Mouse (Mus musculus) embryonic facial prominence, embryonic 11.5 days (tissue): ENCODE data around the gene Sft2d1. TPM values are rescaled to one million over a fixed set of nuclear protein-coding genes. Genes with fewer than 3 reads are reported as not detected.
"Not testable (repeated sequence)": the region's sequence is repeated elsewhere in the genome, so short reads cannot be mapped to it uniquely, and the experiment has no call there.

Source experiments
- ATAC-seq: fragments of 200-750 bp; cut with Nextera tagmentation; replicated peaks from 2 replicates; pipeline ENCODE4 v1.8.0; 2017; ENCODE audit warnings: low read depth; ENCODE audit not compliant: insufficient number of reproducible peaks, low FRiP score, low TSS enrichment
- DNase-seq: peaks from one replicate; pipeline ENCODE4 v3.0.0-alpha.2; 2015; ENCODE audit warnings: low spot score
- H3K27ac ChIP-seq: fragments of 300-500 bp; sonication (generic); replicated peaks from 2 replicates; pipeline ENCODE4 v1.5.1; 2014; ENCODE audit warnings: mild to moderate bottlenecking, low read depth, low read length, control low read depth
- H3K27me3 ChIP-seq: fragments of 300-500 bp; sonication (generic); 2 replicates; pipeline ENCODE4 v1.6.1; 2014; ENCODE audit warnings: mild to moderate bottlenecking, low read length, moderate library complexity, mixed read lengths; ENCODE audit not compliant: control insufficient read depth, insufficient read depth
- H3K36me3 ChIP-seq: fragments of 300-500 bp; sonication (generic); replicated peaks from 2 replicates; pipeline ENCODE4 v1.6.1; 2014; ENCODE audit warnings: low read depth, mild to moderate bottlenecking, low read length, moderate library complexity, mixed read lengths; ENCODE audit not compliant: control insufficient read depth, insufficient read depth
- H3K4me1 ChIP-seq: fragments of 300-500 bp; sonication (generic); 2 replicates; pipeline ENCODE4 v1.6.1; 2014; ENCODE audit warnings: low read length, mixed read lengths; ENCODE audit not compliant: control insufficient read depth, insufficient read depth
- H3K4me2 ChIP-seq: fragments of 300-500 bp; sonication (generic); 2 replicates; pipeline ENCODE4 v1.6.1; 2014; ENCODE audit warnings: low read depth, mild to moderate bottlenecking, control low read depth, low read length, moderate library complexity
- H3K4me3 ChIP-seq: fragments of 300-500 bp; sonication (generic); 2 replicates; pipeline ENCODE4 v1.5.1; 2014; ENCODE audit warnings: low read depth, low read length, control low read depth
- H3K9ac ChIP-seq: fragments of 300-500 bp; sonication (generic); replicated peaks from 2 replicates; pipeline ENCODE4 v1.6.1; 2014; ENCODE audit warnings: mild to moderate bottlenecking, control low read depth, low read length
- H3K9me3 ChIP-seq: fragments of 300-500 bp; sonication (generic); replicated peaks from 2 replicates; pipeline ENCODE4 v1.6.1; 2016; ENCODE audit warnings: mild to moderate bottlenecking, low read length, inconsistent platforms, mixed read lengths; ENCODE audit not compliant: control insufficient read depth
- WGBS: fragments of 180-500 bp; shearing (Covaris S2); extraction: QIAGEN DNeasy Blood & Tissue Kit; methylation state at CpG from one replicate; pipeline ENCODE4 v1.1.7; 2014; 5-methylcytosine and 5-hydroxymethylcytosine counted together
- polyA plus RNA-seq: library from polyadenylated mRNA; unstranded; fragments of >200 nt; fragmentation: Nextera tagmentation; extraction: Ambion mirVana; gene quantifications from 2 replicates; pipeline ENCODE4 v1.2.1, GENCODE M21; 2014

The Sft2d1 gene
- 47.5 and 48.3 TPM in 2 replicates for polyA plus RNA-seq

- Histone ChIP-seq H3K4me1 (0 out of 2 replicates have a peak, but pooled peaks cover 7% of the 10 kb centered on the region), H3K9me3 (no peaks in the 10 kb centered on the region), H3K9ac (peak within 1 kb of the TSS; percentile 76), H3K4me3 (peak within 1 kb of the TSS; percentile 85), H3K4me2 (peak within 1 kb of the TSS; percentile 53), H3K27ac (no peak within 1 kb of the TSS), H3K36me3 (no peaks in the 10 kb centered on the region; the same call in 1 of the 2 replicates), H3K27me3 (no peaks in the 10 kb centered on the region)
- WGBS = under 1% methylated on average over 52 of the region's 54 CpGs
- DNase-seq = peak; percentile 96
- peak; percentile 91 for ATAC-seq
Measured at GRCm38 (mm10) chr17:8310838-8311614, at the start of gene Sft2d1. Sft2d1 (plus strand) TSS chr17:8311102.

- not testable (repeated sequence) for H3K9me3 ChIP-seq, H3K4me2 ChIP-seq, ATAC-seq, H3K9ac ChIP-seq, H3K27ac ChIP-seq, H3K36me3 ChIP-seq, H3K4me1 ChIP-seq, H3K4me3 ChIP-seq, H3K27me3 ChIP-seq
- 14% methylated on average over 7 of the region's 7 CpGs for WGBS
- peak; percentile 76 for DNase-seq
Measured at GRCm38 (mm10) chr17:8264638-8265037, 46.3 kb upstream of the Sft2d1 start.

GRCm38 (mm10) chr17:8272054-8272749 is 38.7 kb upstream of the Sft2d1 start:
- Histone ChIP-seq H3K9me3 (no peaks in the 10 kb centered on the region), H3K9ac (no peak overlapping the region), H3K27me3 (no peaks in the 10 kb centered on the region), H3K27ac (no peak overlapping the region), H3K4me1 (no peaks in the 10 kb centered on the region), H3K36me3 (no peaks in the 10 kb centered on the region), H3K4me2 (no peak overlapping the region), H3K4me3 (no peak overlapping the region)
- DNase-seq (no peak), ATAC-seq (no peak)
- 58% methylated on average over 6 of the region's 6 CpGs for WGBS

- H3K4me2 ChIP-seq = no peak overlapping the region
- H3K4me3 ChIP-seq = no peak overlapping the region
- no peaks in the 10 kb centered on the region for H3K36me3 ChIP-seq
- no peak for DNase-seq
- ATAC-seq = no peak
- no peak overlapping the region for H3K9ac ChIP-seq
- H3K4me1 ChIP-seq = no peaks in the 10 kb centered on the region
- no peaks in the 10 kb centered on the region for H3K9me3 ChIP-seq
- WGBS = 77% methylated on average over 6 of the region's 6 CpGs
- H3K27ac ChIP-seq = no peak overlapping the region
- H3K27me3 ChIP-seq = no peaks in the 10 kb centered on the region
Measured at GRCm38 (mm10) chr17:8272951-8273350, 38.0 kb upstream of the Sft2d1 start.

DNA sequence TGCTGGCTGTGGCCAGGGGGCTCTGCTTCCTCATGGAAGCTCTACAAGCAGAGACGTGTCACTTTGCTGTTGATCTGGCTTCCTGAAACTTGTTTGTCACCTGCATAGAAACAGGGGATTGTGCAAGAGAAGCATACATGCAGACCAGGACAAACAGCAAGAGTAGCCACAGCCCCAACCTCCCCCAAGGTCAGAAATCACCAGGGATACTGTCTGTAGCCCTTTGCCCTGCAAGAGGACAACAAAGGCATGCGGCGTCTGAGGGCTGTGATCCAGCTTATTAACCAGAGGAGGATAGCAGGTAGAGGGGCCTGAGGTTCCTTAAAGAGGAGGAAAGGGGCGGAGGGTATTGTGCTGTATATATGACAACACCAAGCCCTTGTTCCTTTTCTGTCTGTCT is 34.8 kb upstream of the Sft2d1 start:
- H3K4me2 ChIP-seq = no peak overlapping the region
- no peaks in the 10 kb centered on the region for H3K36me3 ChIP-seq
- no peak for ATAC-seq
- no peak overlapping the region for H3K4me3 ChIP-seq
- H3K9me3 ChIP-seq = no peaks in the 10 kb centered on the region
- 72% methylated on average over 4 of the region's 4 CpGs for WGBS
- H3K27me3 ChIP-seq = no peaks in the 10 kb centered on the region
- no peak overlapping the region for H3K9ac ChIP-seq
- no peak overlapping the region for H3K27ac ChIP-seq
- no peak for DNase-seq
- no peaks in the 10 kb centered on the region for H3K4me1 ChIP-seq

GRCm38 (mm10) chr17:8276680-8277079 is 34.2 kb upstream of the Sft2d1 start:
- no peaks in the 10 kb centered on the region for H3K36me3 ChIP-seq
- H3K27me3 ChIP-seq = no peaks in the 10 kb centered on the region
- 77% methylated on average over 7 of the region's 7 CpGs for WGBS
- H3K4me2 ChIP-seq = no peak overlapping the region
- H3K4me3 ChIP-seq = no peak overlapping the region
- DNase-seq (no peak), ATAC-seq (no peak)
- no peak overlapping the region for H3K27ac ChIP-seq
- H3K9ac ChIP-seq = no peak overlapping the region
- H3K9me3 ChIP-seq = no peaks in the 10 kb centered on the region
- H3K4me1 ChIP-seq = no peaks in the 10 kb centered on the region

DNA sequence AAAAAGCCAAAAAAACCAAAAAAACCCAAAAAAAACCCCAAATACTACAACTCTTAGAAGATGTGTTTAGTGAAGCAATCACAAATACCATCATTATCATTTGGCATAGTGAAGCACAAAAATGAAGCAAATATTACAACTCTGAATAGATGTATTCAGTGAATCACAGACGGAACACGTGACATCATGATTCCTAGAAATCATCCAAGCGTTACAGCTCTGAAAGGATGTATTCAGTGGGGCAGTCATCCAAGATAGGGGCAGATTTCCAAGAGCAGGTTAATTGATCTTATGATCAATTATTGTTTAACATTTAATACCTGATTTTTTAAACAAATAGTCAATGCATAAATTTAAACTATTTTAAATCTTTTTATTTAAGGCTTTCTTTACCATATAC is 33.6 kb upstream of the Sft2d1 start:
- no peak overlapping the region for H3K27ac ChIP-seq
- H3K4me1 ChIP-seq = no peaks in the 10 kb centered on the region
- ATAC-seq (no peak), DNase-seq (no peak)
- no peaks in the 10 kb centered on the region for H3K36me3 ChIP-seq
- H3K9me3 ChIP-seq = no peaks in the 10 kb centered on the region
- no peaks in the 10 kb centered on the region for H3K27me3 ChIP-seq
- no peak overlapping the region for H3K4me3 ChIP-seq
- no peak overlapping the region for H3K9ac ChIP-seq
- 84% methylated on average over 3 of the region's 3 CpGs for WGBS
- no peak overlapping the region for H3K4me2 ChIP-seq

DNA sequence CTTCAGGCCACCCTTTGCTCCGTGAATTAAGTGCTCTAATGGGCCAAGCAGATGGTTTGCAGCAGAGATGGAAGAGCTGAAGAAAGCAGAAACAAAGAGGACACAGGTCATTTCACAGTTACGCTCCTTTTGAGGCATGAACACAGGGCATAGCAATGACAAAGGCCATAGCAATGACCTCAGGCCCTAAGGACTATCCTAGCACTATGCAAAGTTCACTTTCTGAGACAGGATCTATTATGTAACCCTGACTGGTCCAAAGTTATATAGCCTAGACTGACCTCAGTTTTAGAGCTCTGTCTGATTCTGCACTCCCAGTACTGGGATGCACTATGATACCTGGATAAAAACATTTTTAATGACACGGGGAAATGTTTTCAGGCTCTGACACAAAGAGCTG is 32.5 kb upstream of the Sft2d1 start:
- Histone ChIP-seq H3K27ac (no peak overlapping the region), H3K27me3 (no peaks in the 10 kb centered on the region), H3K4me2 (no peak overlapping the region), H3K9me3 (no peaks in the 10 kb centered on the region), H3K36me3 (no peaks in the 10 kb centered on the region), H3K9ac (no peak overlapping the region), H3K4me3 (no peak overlapping the region), H3K4me1 (no peaks in the 10 kb centered on the region)
- WGBS = 65% methylated on average over 3 of the region's 3 CpGs
- ATAC-seq (no peak), DNase-seq (no peak)
